Mouse (Mus musculus): ENCODE data around the gene Tmub1.

- 0 out of 2 replicates have a peak, but pooled peaks have one; percentile 0 for TF ChIP-seq CTCF (IDR thresholded peaks at IDR 0.05; ENCODE audit: borderline replicate concordance, control insufficient read depth, extremely low read depth, insufficient read depth, low read length, poor library complexity)
- no peak for TF ChIP-seq POLR2A (IDR thresholded peaks at IDR 0.05; ENCODE audit: control insufficient read depth, extremely low read depth, insufficient read depth, low read length, poor library complexity)
Observed at GRCm38 (mm10) chr5:24413938-24414337, 33.7 kb downstream of the Tmub1 start.

All from thymus, adult 2 months (tissue).